29 mouse cellular contexts compared by ENCODE assay signal in genomic region chrX:52372436-52372835, GRCm38 (mm10).
DNase-seq lines count a peak whose midpoint lies in the region; ATAC-seq and TF ChIP-seq lines count a peak whose summit lies in the region.
"Had no signal": no experiment of that assay in that cellular context is flagged by ENCODE, and none has a peak within 500 bp of the region (broad histone marks: within the 10 kb centered on the region; RNA-seq: fewer than 3 reads in every experiment).

No protein-coding gene starts in this region.

- WGBS in intestine, embryonic 16.5 days, result 55% methylated on average over 5 of the region's 5 CpGs
- WGBS in lung, postnatal 0 days, result 47% methylated on average over 5 of the region's 5 CpGs
- 53% methylated on average over 5 of the region's 5 CpGs for WGBS in stomach, embryonic 14.5 days
- 81% methylated on average over 5 of the region's 5 CpGs for WGBS in cerebellum, adult 2 months

- no peaks in the 10 kb centered on the region; the same call in 1 of the 2 replicates for H3K27me3 ChIP-seq in intestine, embryonic 16.5 days (replicated peaks; ENCODE audit: control insufficient read depth, insufficient read depth, low read length)
- H3K27me3 ChIP-seq in lung, postnatal 0 days (replicated peaks; ENCODE audit: insufficient read depth, low read length), result no peaks in the 10 kb centered on the region
- H3K27me3 ChIP-seq in stomach, embryonic 14.5 days (ENCODE audit: control insufficient read depth, insufficient read depth, low read length), result no peaks in the 10 kb centered on the region
- no peaks in the 10 kb centered on the region for H3K27me3 ChIP-seq in cerebellum, adult 2 months (ENCODE audit: control insufficient read depth, insufficient read depth, low read length)
- H3K27me3 ChIP-seq: CH12.LX; forebrain, embryonic 13.5 days; heart, embryonic 12.5 days; neural tube, embryonic 15.5 days had no signal

- no peak overlapping the region for H3K27ac ChIP-seq in intestine, embryonic 16.5 days (ENCODE audit: low read length)
- peak overlapping the region; percentile 32; the same call in 1 of the 2 replicates for H3K27ac ChIP-seq in lung, postnatal 0 days (ENCODE audit: low read length)
- peak overlapping the region; percentile 33; the same call in 1 of the 2 replicates for H3K27ac ChIP-seq in stomach, embryonic 14.5 days (ENCODE audit: low read length)
- H3K27ac ChIP-seq in layer of hippocampus, adult 2 months, result no peak overlapping the region
- no peak overlapping the region for H3K27ac ChIP-seq in cerebellum, adult 2 months (ENCODE audit: insufficient read depth, low read length)
- H3K27ac ChIP-seq: embryonic facial prominence, embryonic 13.5 days; forebrain, embryonic 13.5 days; gastrocnemius, adult 2 months; hindbrain, embryonic 10.5 days; hindbrain, postnatal 0 days; kidney, postnatal 0 days; macrophage; neural tube, embryonic 15.5 days had no signal

- no peak for TF ChIP-seq POLR2A in cerebellum, adult 2 months (IDR thresholded peaks at IDR 0.05; ENCODE audit: borderline replicate concordance, insufficient read depth, low read length)

- H3K4me3 ChIP-seq in intestine, embryonic 16.5 days (ENCODE audit: low read length), result no peak overlapping the region
- no peak overlapping the region for H3K4me3 ChIP-seq in lung, postnatal 0 days (ENCODE audit: low read depth, low read length)
- no peak overlapping the region for H3K4me3 ChIP-seq in stomach, embryonic 14.5 days (ENCODE audit: low read depth, low read length)
- no peak overlapping the region for H3K4me3 ChIP-seq in layer of hippocampus, adult 2 months
- no peak overlapping the region for H3K4me3 ChIP-seq in cerebellum, adult 2 months (replicated peaks; ENCODE audit: insufficient read depth, low read depth, low read length)
- H3K4me3 ChIP-seq: embryonic facial prominence, embryonic 13.5 days; erythroblast, embryonic 14.5 days; forebrain, embryonic 13.5 days; gastrocnemius, adult 2 months; heart, embryonic 12.5 days; hindbrain, embryonic 10.5 days; neural tube, embryonic 15.5 days had no signal

- peak; percentile 49 for TF ChIP-seq EP300 in lung, postnatal 0 days (IDR thresholded peaks at IDR 0.05)

- ATAC-seq in intestine, embryonic 16.5 days, result peak; percentile 38
- peak; percentile 92 for ATAC-seq in lung, postnatal 0 days
- ATAC-seq in stomach, embryonic 14.5 days (ENCODE audit: insufficient number of reproducible peaks, insufficient read depth, low FRiP score, low read depth), result no peak
- ATAC-seq: forebrain, embryonic 13.5 days; hindbrain, postnatal 0 days; midbrain, embryonic 16.5 days; Patski had no signal

- no peaks in the 10 kb centered on the region for H3K9me3 ChIP-seq in intestine, embryonic 16.5 days (ENCODE audit: control insufficient read depth, low read length)
- no peaks in the 10 kb centered on the region for H3K9me3 ChIP-seq in lung, postnatal 0 days (ENCODE audit: low read length)
- no peaks in the 10 kb centered on the region for H3K9me3 ChIP-seq in stomach, embryonic 14.5 days (ENCODE audit: control insufficient read depth, low read depth, low read length)
- H3K9me3 ChIP-seq: embryonic facial prominence, embryonic 13.5 days; forebrain, embryonic 13.5 days; G1E; heart, embryonic 12.5 days; hindbrain, embryonic 10.5 days; neural tube, embryonic 15.5 days had no signal

- no peak overlapping the region for H3K4me2 ChIP-seq in intestine, embryonic 16.5 days (ENCODE audit: low read depth, low read length)
- no peak overlapping the region for H3K4me2 ChIP-seq in lung, postnatal 0 days (replicated peaks; ENCODE audit: low read depth, low read length)
- H3K4me2 ChIP-seq in stomach, embryonic 14.5 days (replicated peaks; ENCODE audit: low read depth, low read length), result no peak overlapping the region
- H3K4me2 ChIP-seq: embryonic facial prominence, embryonic 13.5 days; forebrain, embryonic 13.5 days; heart, embryonic 12.5 days; neural tube, embryonic 15.5 days had no signal

- H3K36me3 ChIP-seq in intestine, embryonic 16.5 days (ENCODE audit: control insufficient read depth, insufficient read depth, low read length), result no peaks in the 10 kb centered on the region
- no peaks in the 10 kb centered on the region for H3K36me3 ChIP-seq in lung, postnatal 0 days (ENCODE audit: insufficient read depth, low read length)
- H3K36me3 ChIP-seq in stomach, embryonic 14.5 days (ENCODE audit: control insufficient read depth, insufficient read depth, low read length), result no peaks in the 10 kb centered on the region
- H3K36me3 ChIP-seq: embryonic facial prominence, embryonic 13.5 days; G1E; heart, embryonic 12.5 days; hindbrain, embryonic 10.5 days; neural tube, embryonic 15.5 days had no signal

- peak; percentile 52 for DNase-seq in fat pad, adult 2 months (ENCODE audit: extremely low read depth, low read depth, low spot score)
- DNase-seq in lung, postnatal 0 days (ENCODE audit: low spot score), result peak; percentile 75
- DNase-seq in layer of hippocampus, adult 2 months (ENCODE audit: low spot score in 2 of 2), result no peak
- DNase-seq in left cerebral cortex, postnatal 36 days (ENCODE audit: low spot score in 2 of 2), result no peak
- no peak for DNase-seq in cerebellum, adult 2 months
- DNase-seq: B cell, adult 2 months; cerebellum, adult 18-20 months; cerebellum, postnatal 25 days; embryo, embryonic 11 days; gastrocnemius, adult 2 months; heart, postnatal 10 days; kidney, adult 18-20 months; right cerebral cortex, adult 18-20 months; thymus, postnatal 14 days had no signal

- no peak for TF ChIP-seq CTCF in lung, postnatal 0 days (IDR thresholded peaks at IDR 0.05)
- TF ChIP-seq CTCF in layer of hippocampus, adult 2 months (conservative IDR thresholded peaks at IDR 0.05), result no peak
- TF ChIP-seq CTCF in cerebellum, adult 2 months (IDR thresholded peaks at IDR 0.05; ENCODE audit: borderline replicate concordance, insufficient read depth, low read depth, low read length), result no peak

- no peaks in the 10 kb centered on the region for H3K4me1 ChIP-seq in intestine, embryonic 16.5 days (ENCODE audit: control insufficient read depth, insufficient read depth, low read length)
- no peaks in the 10 kb centered on the region for H3K4me1 ChIP-seq in lung, postnatal 0 days (ENCODE audit: insufficient read depth, low read depth, low read length)
- no peaks in the 10 kb centered on the region for H3K4me1 ChIP-seq in stomach, embryonic 14.5 days (ENCODE audit: control insufficient read depth, insufficient read depth, low read length)
- no peaks in the 10 kb centered on the region for H3K4me1 ChIP-seq in cerebellum, adult 2 months (ENCODE audit: control insufficient read depth, insufficient read depth, low read length)

- no peak overlapping the region for H3K9ac ChIP-seq in intestine, embryonic 16.5 days (ENCODE audit: low read depth, low read length)
- H3K9ac ChIP-seq in lung, postnatal 0 days (replicated peaks; ENCODE audit: low read depth), result no peak overlapping the region
- no peak overlapping the region for H3K9ac ChIP-seq in stomach, embryonic 14.5 days (replicated peaks; ENCODE audit: low read depth, low read length)
- H3K9ac ChIP-seq: embryonic facial prominence, embryonic 13.5 days; forebrain, embryonic 13.5 days; heart, embryonic 12.5 days; neural tube, embryonic 15.5 days had no signal

- intact Hi-C loops in left cerebral cortex, postnatal 36 days (cut with DNase I), result loop anchor here (5.0 to 10.0 kb wide), 2 partner anchors 605 to 978 kb away; no protein-coding TSS in a partner anchor

Comparison
In these comparisons a context has a peak if more than half of its experiments do, and no peak if none do; other contexts are left out.
1. DNase-seq: peak in fat pad, adult 2 months (single experiment) and lung, postnatal 0 days (single experiment); none in layer of hippocampus, adult 2 months (0 of 2), left cerebral cortex, postnatal 36 days (0 of 2) and cerebellum, adult 2 months (0 of 2).
2. H3K27ac ChIP-seq: peak in lung, postnatal 0 days (single experiment) and stomach, embryonic 14.5 days (single experiment); none in intestine, embryonic 16.5 days (single experiment), layer of hippocampus, adult 2 months (single experiment) and cerebellum, adult 2 months (single experiment).